Mouse (Mus musculus): ENCODE measurements around the gene Eef1akmt1. TPM values are rescaled to one million over a fixed set of nuclear protein-coding genes. Genes with fewer than 3 reads are reported as not detected.

The Eef1akmt1 gene
- polyA plus RNA-seq, 1 experiment from 2014 or later, result 98.6 TPM

DNA sequence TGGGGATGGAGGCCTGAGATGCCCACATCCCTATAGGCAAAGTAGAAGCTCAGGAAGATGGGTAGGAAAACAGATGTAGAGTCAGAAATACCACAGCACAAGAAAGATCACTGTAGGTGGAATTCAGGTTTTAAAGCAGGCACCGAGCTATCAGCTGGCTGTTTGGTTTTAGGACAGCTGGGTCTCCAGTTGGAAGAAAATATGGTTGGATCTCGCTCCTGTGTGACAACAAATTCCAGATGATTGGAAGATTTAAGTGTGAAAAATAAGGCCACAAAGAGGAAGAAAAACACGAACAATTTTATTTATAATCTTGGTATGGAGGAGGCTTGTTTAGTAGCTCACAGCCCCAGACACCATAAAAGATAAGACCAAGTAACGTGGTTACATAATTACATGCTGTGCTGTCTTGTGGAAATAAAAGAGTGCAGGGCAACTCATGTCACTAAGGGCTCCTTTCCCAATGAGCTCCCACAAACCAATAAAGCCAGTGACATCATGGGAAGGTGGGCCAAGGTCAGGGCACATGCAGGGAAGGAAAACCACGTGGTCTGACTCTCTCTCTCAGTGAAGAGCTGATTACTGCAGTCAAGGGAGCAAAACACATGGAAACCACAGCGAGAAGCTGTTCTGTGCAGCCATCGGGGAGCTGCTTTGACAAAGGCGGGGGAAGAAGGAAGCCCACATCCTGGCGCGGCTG is 42.2 kb downstream of the Eef1akmt1 start:
- H3K27me3 ChIP-seq, result peaks cover 24% of the 10 kb centered on the region; the same call in 1 of the 2 replicates
- H3K9ac ChIP-seq, result no peak overlapping the region
- ATAC-seq, result no peak
- H3K4me2 ChIP-seq, result no peak overlapping the region
- peaks cover 25% of the 10 kb centered on the region for H3K4me1 ChIP-seq
- no peaks in the 10 kb centered on the region for H3K36me3 ChIP-seq (ENCODE audit: poor library complexity, severe bottlenecking)
- no peak overlapping the region for H3K27ac ChIP-seq
- H3K9me3 ChIP-seq (replicated peaks), result no peaks in the 10 kb centered on the region
- whole genome bisulfite sequencing, result 52% methylated on average over 10 of the region's 10 CpGs
- no peak overlapping the region for H3K4me3 ChIP-seq

DNA sequence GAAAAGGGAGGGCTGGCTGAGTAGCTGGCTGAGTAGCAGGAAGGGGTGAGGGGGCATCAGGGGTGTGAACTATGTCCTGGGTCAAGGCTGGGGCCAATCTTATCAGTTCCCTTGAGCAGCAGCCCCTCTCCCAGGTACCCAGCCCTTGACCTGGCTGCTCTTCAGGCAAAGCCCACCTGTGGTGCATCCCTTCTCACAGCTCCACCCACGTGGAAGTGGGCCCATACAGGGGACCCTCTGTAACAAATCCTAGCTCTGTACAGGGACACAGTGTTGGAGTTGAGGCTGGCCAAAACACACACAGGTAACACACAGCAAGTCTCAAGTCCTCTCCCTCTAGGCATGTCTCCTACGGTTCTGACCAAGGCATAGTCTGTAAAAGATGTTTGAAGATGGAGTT is 43.8 kb downstream of the Eef1akmt1 start:
- ATAC-seq, result no peak
- Histone ChIP-seq H3K9ac (no peak overlapping the region), H3K4me2 (no peak overlapping the region), H3K27me3 (peaks cover 30% of the 10 kb centered on the region), H3K36me3 (ENCODE audit: poor library complexity, severe bottlenecking) (no peaks in the 10 kb centered on the region), H3K27ac (no peak overlapping the region), H3K4me1 (peaks cover 24% of the 10 kb centered on the region; the same call in 1 of the 2 replicates), H3K4me3 (no peak overlapping the region), H3K9me3 (replicated peaks) (no peaks in the 10 kb centered on the region)
- 51% methylated on average over 2 of the region's 2 CpGs for WGBS

DNA sequence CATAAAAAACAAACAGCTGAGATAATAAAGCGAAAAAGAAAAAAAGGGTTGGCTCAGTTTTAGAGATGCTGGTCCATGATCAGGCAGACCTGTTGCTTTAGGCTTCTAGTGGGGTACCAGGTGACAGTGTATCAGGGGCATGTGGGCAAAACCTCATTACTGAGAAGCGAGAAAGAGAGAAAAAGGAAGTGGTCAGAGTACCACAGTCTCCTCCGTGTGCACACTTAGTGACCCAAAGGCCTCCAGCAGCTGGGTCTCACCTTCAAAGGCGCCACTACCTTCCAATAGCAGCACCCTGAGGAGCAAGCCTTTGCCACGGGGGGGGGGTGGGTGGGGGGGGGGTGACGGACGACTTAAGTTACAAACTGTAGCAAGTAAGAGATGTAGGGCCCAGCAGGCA is 44.3 kb downstream of the Eef1akmt1 start:
- Histone ChIP-seq H3K4me2 (no peak overlapping the region), H3K4me3 (no peak overlapping the region), H3K4me1 (peaks cover 24% of the 10 kb centered on the region; the same call in 1 of the 2 replicates), H3K36me3 (ENCODE audit: poor library complexity, severe bottlenecking) (no peaks in the 10 kb centered on the region), H3K9me3 (replicated peaks) (no peaks in the 10 kb centered on the region), H3K27ac (no peak overlapping the region), H3K9ac (no peak overlapping the region), H3K27me3 (peaks cover 35% of the 10 kb centered on the region)
- ATAC-seq, result no peak
- 38% methylated on average over 7 of the region's 7 CpGs for WGBS

DNA sequence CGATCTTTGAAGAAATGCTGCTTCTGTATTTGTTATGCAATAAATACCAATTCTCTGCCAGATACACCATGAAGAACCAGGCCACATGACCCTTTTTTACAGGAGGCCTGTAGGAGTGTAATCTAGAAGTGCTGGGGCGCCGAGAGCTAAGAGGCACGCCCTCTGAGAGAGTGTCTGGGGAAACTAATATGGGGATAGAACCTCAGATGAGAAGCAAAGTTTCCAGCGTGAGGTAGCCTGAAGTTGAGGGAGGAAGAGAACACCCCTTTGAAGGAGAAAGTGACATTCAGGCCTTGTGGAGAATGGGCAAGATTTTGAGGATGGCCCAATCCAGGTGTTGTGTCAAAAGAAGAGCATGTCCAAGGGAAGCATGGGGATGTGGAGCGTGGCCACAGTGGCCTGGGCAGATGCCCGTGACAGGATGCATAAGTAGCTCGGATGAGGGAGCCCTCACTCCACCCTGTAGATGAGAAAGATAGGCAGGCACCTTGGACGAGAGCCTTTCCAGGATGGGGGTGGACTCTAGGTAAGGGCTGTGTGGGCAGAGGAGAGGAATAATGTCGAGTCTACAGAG is 45.3 kb downstream of the Eef1akmt1 start:
- H3K36me3 ChIP-seq (ENCODE audit: poor library complexity, severe bottlenecking), result no peaks in the 10 kb centered on the region
- no peak overlapping the region for H3K9ac ChIP-seq
- H3K27ac ChIP-seq, result no peak overlapping the region
- ATAC-seq, result no peak
- peaks cover 24% of the 10 kb centered on the region; the same call in 1 of the 2 replicates for H3K4me1 ChIP-seq
- 59% methylated on average over 10 of the region's 10 CpGs for WGBS
- H3K9me3 ChIP-seq (replicated peaks), result no peaks in the 10 kb centered on the region
- peak overlapping the region; percentile 75 for H3K4me3 ChIP-seq
- peak overlapping the region; percentile 83 for H3K4me2 ChIP-seq
- peaks cover 36% of the 10 kb centered on the region for H3K27me3 ChIP-seq

DNA sequence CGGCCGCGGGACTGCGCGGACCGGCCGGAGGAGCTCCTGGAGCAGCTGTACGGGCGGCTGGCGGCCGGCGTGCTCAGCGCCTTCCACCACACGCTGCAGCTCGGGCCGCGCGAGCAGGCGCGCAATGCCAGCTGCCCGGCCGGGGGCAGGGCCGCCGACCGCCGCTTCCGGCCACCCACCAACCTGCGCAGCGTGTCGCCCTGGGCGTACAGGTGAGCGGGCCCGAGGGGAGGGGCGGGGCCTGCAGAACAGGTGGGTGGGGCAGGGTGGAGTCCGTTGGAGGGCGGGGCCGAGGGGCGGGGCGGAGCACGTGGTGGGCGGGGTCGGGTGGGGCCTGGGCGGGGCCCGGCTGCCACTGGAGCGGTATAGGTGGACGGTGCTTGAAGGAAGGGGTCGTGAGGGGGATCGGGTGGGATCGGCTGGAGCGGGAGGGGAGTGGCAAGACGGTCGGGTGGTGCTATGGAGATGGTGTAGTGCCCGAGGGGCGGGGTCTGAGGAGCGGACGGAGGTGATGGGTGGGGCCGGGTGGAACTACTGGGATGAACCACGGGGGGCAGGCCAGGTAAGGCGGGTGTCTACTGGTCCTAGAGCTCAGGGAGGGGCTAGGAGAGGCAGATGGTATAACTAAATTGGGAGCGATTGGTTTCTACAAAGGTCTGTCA is 45.9 kb downstream of the Eef1akmt1 start:
- H3K36me3 ChIP-seq (ENCODE audit: poor library complexity, severe bottlenecking), result no peaks in the 10 kb centered on the region
- H3K4me3 ChIP-seq, result peak overlapping the region; percentile 75
- 2% methylated on average over 53 of the region's 60 CpGs for WGBS
- H3K27me3 ChIP-seq, result peaks cover 36% of the 10 kb centered on the region
- peak overlapping the region; percentile 83 for H3K4me2 ChIP-seq
- peak overlapping the region; percentile 74 for H3K9ac ChIP-seq
- no peaks in the 10 kb centered on the region for H3K9me3 ChIP-seq (replicated peaks)
- peak overlapping the region; percentile 65; the same call in 1 of the 2 replicates for H3K27ac ChIP-seq
- ATAC-seq, result peak; percentile 86
- H3K4me1 ChIP-seq, result peaks cover 24% of the 10 kb centered on the region; the same call in 1 of the 2 replicates

DNA sequence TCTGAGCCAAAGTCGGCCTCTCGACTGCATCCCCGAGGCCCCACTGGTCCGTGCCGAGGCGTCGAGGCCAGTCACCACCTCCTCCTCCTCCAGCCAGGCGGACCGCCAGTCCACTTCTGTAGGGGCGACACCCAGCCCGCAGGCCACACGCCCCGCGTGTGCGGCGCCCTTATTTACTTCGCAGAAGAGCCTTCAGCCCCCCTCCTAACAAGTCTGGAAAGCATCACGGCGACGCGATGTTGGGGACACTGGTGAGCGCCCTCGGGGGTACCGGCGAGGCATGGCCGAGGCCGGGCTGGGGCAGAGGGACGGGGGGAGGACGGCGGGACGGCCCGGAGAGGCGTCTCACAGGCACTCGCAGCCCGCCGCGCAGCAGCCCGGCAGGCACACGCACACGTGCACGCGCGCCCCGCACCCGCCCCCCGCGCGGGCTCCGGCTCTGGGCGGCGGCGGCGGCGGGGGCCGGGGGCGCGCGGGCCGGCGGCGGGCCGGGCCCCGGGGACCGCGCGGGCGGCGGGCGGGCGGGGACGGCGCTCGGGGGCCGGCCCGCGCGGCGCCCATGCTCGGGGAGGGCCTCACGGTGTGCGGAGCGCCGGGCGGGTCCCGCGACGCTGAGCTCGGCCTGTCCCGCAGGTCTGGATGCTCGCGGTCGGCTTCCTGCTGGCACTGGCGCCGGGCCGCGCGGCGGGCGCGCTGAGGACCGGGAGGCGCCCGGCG is 46.6 kb downstream of the Eef1akmt1 start, which contains the start of gene Il17d:
Gene Il17d, plus strand, starts transcription at position 107 of the 717 bp plus-strand sequence.
- H3K9me3 ChIP-seq (replicated peaks), result no peaks in the 10 kb centered on the region
- H3K9ac ChIP-seq, result peak within 1 kb of the TSS; percentile 74
- H3K4me3 ChIP-seq, result peak within 1 kb of the TSS; percentile 75
- H3K27me3 ChIP-seq, result peaks cover 36% of the 10 kb centered on the region
- no peaks in the 10 kb centered on the region for H3K36me3 ChIP-seq (ENCODE audit: poor library complexity, severe bottlenecking)
- H3K4me2 ChIP-seq, result peak within 1 kb of the TSS; percentile 83
- peaks cover 24% of the 10 kb centered on the region; the same call in 1 of the 2 replicates for H3K4me1 ChIP-seq
- WGBS, result under 1% methylated on average over 33 of the region's 104 CpGs
- ATAC-seq, result peak; percentile 67
- H3K27ac ChIP-seq, result peak within 1 kb of the TSS; percentile 65; the same call in 1 of the 2 replicates

DNA sequence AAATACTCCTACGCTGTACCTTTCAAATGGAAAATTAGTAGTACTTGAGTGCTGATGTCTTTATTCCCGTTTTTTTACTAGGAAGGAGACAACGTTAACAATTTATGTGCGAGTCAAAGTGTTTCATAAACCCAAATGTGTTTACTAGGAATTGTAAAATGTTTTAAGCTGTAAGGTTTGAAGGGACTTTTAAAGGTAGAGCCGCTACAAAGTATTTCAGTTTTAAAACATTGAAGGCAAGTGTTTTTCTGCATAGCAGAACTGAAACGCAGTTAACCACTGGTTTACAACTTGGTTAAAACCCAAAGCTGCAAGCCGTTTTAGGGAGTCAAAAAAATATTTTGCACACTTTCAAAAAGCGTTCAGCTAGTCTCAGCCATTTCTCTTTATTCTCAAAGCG is 47.6 kb downstream of the Eef1akmt1 start:
- H3K4me2 ChIP-seq, result peak overlapping the region; percentile 83; the same call in 1 of the 2 replicates
- WGBS, result 74% methylated on average over 9 of the region's 9 CpGs
- ATAC-seq, result no peak
- H3K4me1 ChIP-seq, result peaks cover 14% of the 10 kb centered on the region; the same call in 1 of the 2 replicates
- no peaks in the 10 kb centered on the region for H3K9me3 ChIP-seq (replicated peaks)
- no peaks in the 10 kb centered on the region for H3K36me3 ChIP-seq (ENCODE audit: poor library complexity, severe bottlenecking)
- no peak overlapping the region for H3K4me3 ChIP-seq
- no peak overlapping the region for H3K27ac ChIP-seq
- H3K9ac ChIP-seq, result no peak overlapping the region
- peaks cover 36% of the 10 kb centered on the region for H3K27me3 ChIP-seq

DNA sequence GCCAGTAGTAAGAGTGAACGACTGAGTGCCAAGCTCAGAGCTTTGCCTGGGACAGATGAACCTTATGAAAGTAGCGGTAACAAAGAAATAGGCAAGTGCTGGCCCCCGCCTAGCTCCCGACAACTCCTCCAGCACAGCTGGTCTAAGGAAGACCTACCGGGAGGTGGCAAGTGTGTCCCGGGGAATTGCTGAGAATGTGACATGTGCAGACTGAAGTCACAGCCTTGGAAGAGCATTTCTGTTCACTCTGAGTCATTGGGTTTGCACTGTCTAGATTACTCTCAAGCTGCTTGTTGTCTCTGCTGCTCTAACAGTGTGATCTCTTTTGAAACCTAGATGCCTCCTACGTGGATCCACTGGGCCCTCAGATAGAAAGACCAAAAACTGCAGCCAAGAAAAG is 54.4 kb downstream of the Eef1akmt1 start:
- Histone ChIP-seq H3K27me3 (0 out of 2 replicates have a peak, but pooled peaks cover under 1% of the 10 kb centered on the region), H3K27ac (no peak overlapping the region), H3K36me3 (ENCODE audit: poor library complexity, severe bottlenecking) (0 out of 2 replicates have a peak, but pooled peaks cover 6% of the 10 kb centered on the region), H3K4me2 (no peak overlapping the region), H3K9me3 (replicated peaks) (no peaks in the 10 kb centered on the region), H3K4me1 (no peaks in the 10 kb centered on the region), H3K4me3 (no peak overlapping the region), H3K9ac (no peak overlapping the region)
- 90% methylated on average over 7 of the region's 7 CpGs for WGBS
- no peak for ATAC-seq

DNA sequence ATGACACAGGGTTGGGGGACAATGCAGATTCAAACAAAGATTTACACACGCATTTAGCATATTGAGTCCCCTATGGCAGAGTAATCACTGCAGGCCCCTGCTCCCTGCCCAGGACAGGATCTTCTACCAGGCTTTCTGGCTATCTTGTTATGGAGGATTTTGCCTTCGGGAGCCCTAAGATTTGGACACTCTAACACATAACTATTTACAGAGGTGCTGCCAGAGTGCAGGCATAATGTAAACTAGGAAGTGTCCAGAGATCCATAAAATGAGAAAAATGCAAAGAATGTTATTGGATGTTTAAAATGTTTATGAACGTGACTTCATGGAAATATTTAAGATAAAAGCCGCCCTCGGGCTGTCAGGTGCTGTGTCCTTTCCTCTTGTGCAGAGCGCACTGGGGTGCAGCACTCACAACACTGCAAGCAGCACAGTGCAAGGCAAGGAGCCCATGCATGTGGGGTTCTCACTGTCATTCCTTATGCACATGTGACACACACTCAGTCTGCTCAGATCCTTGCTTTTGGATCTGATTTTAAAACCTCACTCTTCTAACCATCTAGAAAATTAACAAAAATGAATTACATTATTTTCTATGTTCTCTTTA is 56.2 kb downstream of the Eef1akmt1 start:
- Histone ChIP-seq H3K9ac (no peak overlapping the region), H3K9me3 (replicated peaks) (no peaks in the 10 kb centered on the region), H3K27me3 (no peaks in the 10 kb centered on the region), H3K4me3 (no peak overlapping the region), H3K4me2 (no peak overlapping the region), H3K27ac (no peak overlapping the region), H3K36me3 (ENCODE audit: poor library complexity, severe bottlenecking) (0 out of 2 replicates have a peak, but pooled peaks cover 6% of the 10 kb centered on the region), H3K4me1 (no peaks in the 10 kb centered on the region)
- ATAC-seq, result no peak
- 85% methylated on average over 6 of the region's 6 CpGs for WGBS

DNA sequence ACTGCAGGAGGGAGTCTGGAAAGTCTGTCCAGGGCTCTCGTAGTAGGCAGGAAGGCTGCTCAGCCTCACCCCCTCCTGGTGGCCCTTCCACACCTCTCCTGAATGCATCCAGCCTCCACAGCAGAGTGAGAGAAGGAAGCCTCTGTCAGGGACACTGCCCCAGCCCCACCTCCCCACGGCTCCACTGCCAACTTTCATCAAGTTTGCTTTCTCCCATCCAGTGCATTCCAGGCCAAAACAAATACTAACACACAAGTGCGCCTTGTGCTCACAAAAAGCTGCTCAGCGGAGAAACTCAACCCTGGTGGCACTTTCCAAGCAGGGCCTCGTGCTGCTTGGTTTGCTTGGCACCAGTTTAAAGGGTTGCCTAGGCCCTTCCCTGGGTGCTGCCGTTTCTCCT is 61.9 kb downstream of the Eef1akmt1 start:
- no peak overlapping the region for H3K9ac ChIP-seq
- no peaks in the 10 kb centered on the region for H3K9me3 ChIP-seq (replicated peaks)
- WGBS, result 69% methylated on average over 6 of the region's 6 CpGs
- no peak overlapping the region for H3K4me2 ChIP-seq
- no peaks in the 10 kb centered on the region for H3K4me1 ChIP-seq
- no peaks in the 10 kb centered on the region for H3K36me3 ChIP-seq (ENCODE audit: poor library complexity, severe bottlenecking)
- H3K27me3 ChIP-seq, result no peaks in the 10 kb centered on the region
- H3K4me3 ChIP-seq, result no peak overlapping the region
- no peak; the same call in 1 of the 2 replicates for ATAC-seq
- no peak overlapping the region for H3K27ac ChIP-seq

DNA sequence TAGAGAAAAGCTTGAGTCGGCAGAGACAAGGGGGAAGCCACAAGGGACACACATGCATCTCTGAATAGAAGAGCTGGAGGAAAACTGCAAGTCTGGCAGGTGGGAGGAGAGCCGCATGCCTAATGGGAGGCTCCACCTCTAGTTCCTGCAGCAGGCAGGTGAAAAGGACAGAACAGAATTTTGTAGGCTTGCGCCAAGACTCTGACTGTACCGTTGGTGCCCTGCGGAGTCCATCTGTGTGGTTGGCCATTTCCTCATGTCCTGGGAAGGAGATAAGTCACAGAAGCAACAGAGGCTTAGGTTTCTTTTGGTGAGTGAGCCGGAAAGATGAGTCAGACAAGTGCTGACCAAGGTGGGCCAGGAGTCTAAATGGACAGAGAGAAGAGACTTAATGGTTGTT is 67.7 kb downstream of the Eef1akmt1 start:
- Histone ChIP-seq H3K4me3 (no peak overlapping the region), H3K9me3 (replicated peaks) (no peaks in the 10 kb centered on the region), H3K4me2 (no peak overlapping the region), H3K4me1 (0 out of 2 replicates have a peak, but pooled peaks cover 4% of the 10 kb centered on the region), H3K9ac (no peak overlapping the region), H3K27me3 (no peaks in the 10 kb centered on the region), H3K27ac (no peak overlapping the region), H3K36me3 (ENCODE audit: poor library complexity, severe bottlenecking) (0 out of 2 replicates have a peak, but pooled peaks cover 8% of the 10 kb centered on the region)
- WGBS, result 95% methylated on average over 6 of the region's 6 CpGs
- ATAC-seq, result no peak

Measured in forebrain, embryonic 13.5 days (tissue).